ENCODE assay signal across 8 mouse cellular contexts in the genomic region with DNA sequence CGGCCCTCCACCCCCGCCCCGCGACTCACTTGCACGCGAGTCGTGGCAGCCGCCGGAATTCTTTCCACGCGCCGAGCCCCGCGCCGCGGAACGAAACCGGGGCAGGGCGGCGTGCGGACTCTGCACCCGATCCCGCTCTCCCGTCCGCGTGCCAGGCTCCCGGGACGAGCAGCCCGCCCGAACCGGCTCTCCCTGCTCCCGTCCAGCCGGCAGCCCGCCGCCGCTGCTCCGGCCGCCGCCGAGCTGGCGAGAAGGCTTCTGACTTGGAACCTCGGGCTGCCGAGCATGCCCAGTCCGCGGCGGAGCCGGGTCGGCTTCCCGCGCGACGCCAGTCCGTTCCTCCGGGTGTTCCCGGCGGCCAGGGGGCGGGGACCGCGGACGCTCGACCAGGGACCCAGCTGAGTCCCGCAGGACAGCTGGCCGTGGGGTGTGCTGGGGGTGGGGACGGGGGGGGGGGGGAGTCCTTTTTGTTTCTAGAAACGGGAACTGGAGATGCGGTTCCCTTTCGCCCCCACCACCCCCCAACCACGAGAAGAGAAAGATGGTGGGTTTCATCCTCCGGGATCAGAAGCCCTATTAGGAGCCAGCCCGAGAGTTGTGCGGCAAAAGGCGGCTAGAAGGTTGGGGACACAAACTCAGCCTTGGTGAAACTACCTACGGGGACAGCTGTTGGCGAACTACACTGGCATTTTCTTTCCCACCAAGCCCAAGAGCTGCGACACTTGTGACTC. TPM values are rescaled to one million over a fixed set of nuclear protein-coding genes. Genes with fewer than 3 reads are reported as not detected.
DNase-seq lines count a peak whose midpoint lies in the region; ATAC-seq and TF ChIP-seq lines count a peak whose summit lies in the region.

No protein-coding gene starts in this region.

- peaks cover 9% of the 10 kb centered on the region; the same call in 1 of the 2 replicates for H3K4me1 ChIP-seq in hindbrain, postnatal 0 days (ENCODE audit: insufficient read depth, low read length)
- H3K4me1 ChIP-seq in megakaryocyte, embryonic 14.5 days, result peaks cover 70% of the 10 kb centered on the region

- H3K9me3 ChIP-seq in hindbrain, postnatal 0 days (ENCODE audit: low read length), result no peaks in the 10 kb centered on the region
- H3K9me3 ChIP-seq in megakaryocyte, embryonic 14.5 days, result no peaks in the 10 kb centered on the region

- peak; percentile 89 for ATAC-seq in hindbrain, postnatal 0 days

- peak overlapping the region; percentile 87 for H3K4me2 ChIP-seq in hindbrain, postnatal 0 days (ENCODE audit: low read depth, low read length)

- H3K27me3 ChIP-seq in hindbrain, postnatal 0 days (ENCODE audit: insufficient read depth, low read length), result no peaks in the 10 kb centered on the region
- no peaks in the 10 kb centered on the region for H3K27me3 ChIP-seq in megakaryocyte, embryonic 14.5 days (replicated peaks)

- no peaks in the 10 kb centered on the region for H3K36me3 ChIP-seq in hindbrain, postnatal 0 days (ENCODE audit: insufficient read depth, low read length)
- H3K36me3 ChIP-seq in megakaryocyte, embryonic 14.5 days (replicated peaks; ENCODE audit: low read length), result peaks cover 9% of the 10 kb centered on the region

- H3K9ac ChIP-seq in hindbrain, postnatal 0 days (replicated peaks; ENCODE audit: low read length), result peak overlapping the region; percentile 85

- no peak for TF ChIP-seq CTCF in hindbrain, postnatal 0 days (IDR thresholded peaks at IDR 0.05; ENCODE audit: low read depth)

- WGBS in hindbrain, postnatal 0 days, result 3% methylated on average over 48 of the region's 75 CpGs

- DNase-seq in WW6 (ENCODE audit: low read depth, low spot score), result peak; percentile 61
- DNase-seq in cerebellum, postnatal 25 days, result peak; percentile 97 to 98
- DNase-seq in gastrocnemius, adult 18-20 months (ENCODE audit: low spot score), result peak; percentile 93
- DNase-seq in hindbrain, postnatal 0 days (ENCODE audit: low spot score), result peak; percentile 96
- DNase-seq in left cerebral cortex, adult 9 months (ENCODE audit: low spot score in 2 of 2), result peak; percentile 83 to 91
- DNase-seq in right cerebral cortex, postnatal 10 days (ENCODE audit: low spot score in 2 of 2), result peak; percentile 95 to 96
- DNase-seq in urinary bladder, postnatal 14 days (ENCODE audit: low spot score), result peak; percentile 94

- peak overlapping the region; percentile 97 for H3K27ac ChIP-seq in hindbrain, postnatal 0 days

- peak overlapping the region; percentile 90 for H3K4me3 ChIP-seq in hindbrain, postnatal 0 days (ENCODE audit: low read length)
- H3K4me3 ChIP-seq in megakaryocyte, embryonic 14.5 days (replicated peaks), result peak overlapping the region; percentile 97

RNA-seq across cellular contexts. Expression of gene Sgms1, which starts 1.2 kb away (rescaled TPM):
- 10 to 100 TPM; 55.6 to 56.4 TPM for total RNA-seq in gastrocnemius, adult 18-20 months (2021)
- 30.9 and 32.5 TPM in 2 replicates for total RNA-seq in hindbrain, postnatal 0 days (2014; rRNA removed)
- 23.2 and 23.3 TPM in 2 replicates for polyA plus RNA-seq in hindbrain, postnatal 0 days (2015; fragmentation: Nextera tagmentation; extraction: Ambion mirVana)
- polyA plus RNA-seq in megakaryocyte, embryonic 14.5 days (2012; ENCODE audit: insufficient read depth, low replicate concordance), result 6.8 and 10.8 TPM in 2 replicates

Comparison
In these comparisons a context has a peak if more than half of its experiments do, and no peak if none do; other contexts are left out.
1. Peak in every context shown above with its lines: DNase-seq, ATAC-seq, H3K4me3 ChIP-seq and H3K27ac ChIP-seq.